Mouse (Mus musculus) lung, embryonic 16.5 days (tissue): ENCODE measurements around the gene Sem1. TPM values are rescaled to one million over a fixed set of nuclear protein-coding genes. Genes with fewer than 3 reads are reported as not detected.

ENCODE experiments used
- ATAC-seq: fragments of 200-750 bp; cut with Nextera tagmentation; 2 replicates; pipeline ENCODE4 v1.8.0; 2017; ENCODE audit warnings: low read depth, mild to moderate bottlenecking, moderate library complexity
- H3K27ac ChIP-seq: fragments of 300-500 bp; sonication (generic); 2 replicates; pipeline ENCODE4 v1.5.1; 2014; ENCODE audit warnings: mild to moderate bottlenecking, control low read depth, low read length
- H3K27me3 ChIP-seq: fragments of 300-500 bp; sonication (generic); 2 replicates; pipeline ENCODE4 v1.6.1; 2014; ENCODE audit warnings: low read depth, low read length, mixed read lengths; ENCODE audit not compliant: control insufficient read depth, insufficient read depth
- H3K36me3 ChIP-seq: fragments of 300-500 bp; sonication (generic); 2 replicates; pipeline ENCODE4 v1.6.1; 2014; ENCODE audit warnings: low read length; ENCODE audit not compliant: control insufficient read depth, insufficient read depth
- H3K4me1 ChIP-seq: fragments of 300-500 bp; sonication (generic); replicated peaks from 2 replicates; pipeline ENCODE4 v1.6.1; 2014; ENCODE audit warnings: low read length, mixed read lengths; ENCODE audit not compliant: control insufficient read depth, insufficient read depth
- H3K4me2 ChIP-seq: fragments of 300-500 bp; sonication (generic); 2 replicates; pipeline ENCODE4 v1.6.1; 2014; ENCODE audit warnings: low read depth, low read length, control low read depth
- H3K4me3 ChIP-seq: fragments of 300-500 bp; sonication (generic); 2 replicates; pipeline ENCODE4 v1.5.1; 2014; ENCODE audit warnings: mild to moderate bottlenecking, low read length, control low read depth
- H3K9ac ChIP-seq: fragments of 300-500 bp; sonication (generic); 2 replicates; pipeline ENCODE4 v1.6.1; 2014; ENCODE audit warnings: low read length, control low read depth
- H3K9me3 ChIP-seq: fragments of 300-500 bp; sonication (generic); 2 replicates; pipeline ENCODE4 v1.6.1; 2016; ENCODE audit warnings: low read length; ENCODE audit not compliant: control insufficient read depth
- WGBS: fragments of 180-500 bp; shearing (Covaris S2); extraction: QIAGEN DNeasy Blood & Tissue Kit; methylation state at CpG from one replicate; pipeline ENCODE4 v1.1.7; 2014; 5-methylcytosine and 5-hydroxymethylcytosine counted together
- polyA plus RNA-seq: library from polyadenylated mRNA; unstranded; fragments of >200 nt; fragmentation: Nextera tagmentation; extraction: Ambion mirVana; gene quantifications from 2 replicates; pipeline ENCODE4 v1.2.1, GENCODE M21; 2015

Gene Sem1
- 245 and 254 TPM in 2 replicates for polyA plus RNA-seq

GRCm38 (mm10) chr6:6578304-6579149 is at the start of gene Sem1:
TSS of gene Sem1 (minus strand) at chr6:6578663.
- Histone ChIP-seq H3K27ac (peak within 1 kb of the TSS; percentile 92), H3K4me3 (peak within 1 kb of the TSS; percentile 93), H3K36me3 (no peaks in the 10 kb centered on the region), H3K9ac (peak within 1 kb of the TSS; percentile 98), H3K9me3 (no peaks in the 10 kb centered on the region), H3K4me2 (peak within 1 kb of the TSS; percentile 77), H3K4me1 (no peaks in the 10 kb centered on the region; the same call in 1 of the 2 replicates), H3K27me3 (no peaks in the 10 kb centered on the region)
- WGBS, result under 1% methylated on average over 59 of the region's 59 CpGs
- ATAC-seq, result peak; percentile 96

DNA sequence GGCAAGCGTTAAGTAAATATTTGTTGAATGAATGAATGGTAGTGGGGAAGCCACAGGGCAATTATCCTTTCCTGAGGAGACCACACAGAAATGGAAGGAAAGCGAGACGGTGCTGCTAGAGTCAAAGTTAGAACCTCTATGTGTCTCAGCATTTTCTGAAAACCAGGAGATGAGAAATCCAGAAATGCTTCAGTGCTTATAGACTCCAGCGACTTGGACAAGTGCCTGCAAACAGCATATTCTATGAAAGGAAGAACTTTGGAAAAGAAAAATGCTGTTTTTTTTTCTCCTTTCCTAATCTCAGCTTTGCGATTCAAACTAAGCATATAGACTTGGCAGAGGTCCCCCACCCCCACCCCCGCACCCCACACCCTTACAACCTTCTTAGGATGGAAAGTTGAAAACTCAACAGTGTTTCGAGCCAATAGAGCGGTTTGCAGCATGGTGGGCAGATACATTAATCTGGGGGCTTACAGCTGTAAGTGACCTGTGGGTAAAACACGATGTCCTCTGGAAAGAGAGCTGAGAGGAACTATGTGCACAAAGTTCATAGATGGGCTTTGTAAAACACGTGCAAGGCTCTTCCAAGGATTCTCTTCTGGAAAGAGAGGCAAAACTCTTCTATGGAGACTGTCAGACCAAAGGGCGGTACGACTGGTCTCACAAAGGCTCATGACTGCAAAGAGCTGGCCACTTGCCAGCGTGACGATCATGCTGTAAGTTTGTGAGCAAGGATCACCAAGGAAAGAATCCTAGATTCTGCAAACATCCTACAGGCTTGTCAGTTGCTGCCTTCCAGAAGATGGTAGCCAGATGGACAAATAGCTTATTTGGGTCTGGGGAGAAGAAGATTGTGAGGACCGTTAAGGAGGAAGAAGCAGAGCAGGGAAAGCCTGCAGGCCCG is 44.6 kb upstream of the Sem1 start:
- ATAC-seq, result peak; percentile 66
- H3K27ac ChIP-seq, result peak overlapping the region; percentile 33; the same call in 1 of the 2 replicates
- no peaks in the 10 kb centered on the region for H3K9me3 ChIP-seq
- 0 out of 2 replicates have a peak overlapping the region, but pooled peaks have one; percentile 8 for H3K4me3 ChIP-seq
- 40% methylated on average over 16 of the region's 16 CpGs for WGBS
- H3K27me3 ChIP-seq, result no peaks in the 10 kb centered on the region
- H3K4me1 ChIP-seq, result no peaks in the 10 kb centered on the region; the same call in 1 of the 2 replicates
- H3K36me3 ChIP-seq, result no peaks in the 10 kb centered on the region
- H3K4me2 ChIP-seq, result peak overlapping the region; percentile 38
- peak overlapping the region; percentile 42; the same call in 1 of the 2 replicates for H3K9ac ChIP-seq

GRCm38 (mm10) chr6:6603561-6604544 is 25.4 kb upstream of the Sem1 start:
- Histone ChIP-seq H3K9me3 (no peaks in the 10 kb centered on the region), H3K27ac (no peak overlapping the region)

GRCm38 (mm10) chr6:6586313-6586712 is 7.8 kb upstream of the Sem1 start:
- WGBS, result 62% methylated on average over 2 of the region's 2 CpGs
- H3K9me3 ChIP-seq, result no peaks in the 10 kb centered on the region
- ATAC-seq, result no peak
- H3K27me3 ChIP-seq, result no peaks in the 10 kb centered on the region
- no peaks in the 10 kb centered on the region for H3K36me3 ChIP-seq
- no peak overlapping the region for H3K4me3 ChIP-seq
- H3K4me2 ChIP-seq, result no peak overlapping the region
- no peak overlapping the region for H3K27ac ChIP-seq
- H3K4me1 ChIP-seq, result no peaks in the 10 kb centered on the region
- no peak overlapping the region for H3K9ac ChIP-seq

More at GRCm38 (mm10) chr6:6603561-6604544, 25.4 kb upstream of the Sem1 start:
- H3K4me3 ChIP-seq, result no peak overlapping the region
- H3K9ac ChIP-seq, result no peak overlapping the region
- no peaks in the 10 kb centered on the region for H3K27me3 ChIP-seq
- no peak overlapping the region for H3K4me2 ChIP-seq
- H3K4me1 ChIP-seq, result no peaks in the 10 kb centered on the region
- no peak for ATAC-seq
- no peaks in the 10 kb centered on the region for H3K36me3 ChIP-seq
- WGBS, result 64% methylated on average over 8 of the region's 8 CpGs

DNA sequence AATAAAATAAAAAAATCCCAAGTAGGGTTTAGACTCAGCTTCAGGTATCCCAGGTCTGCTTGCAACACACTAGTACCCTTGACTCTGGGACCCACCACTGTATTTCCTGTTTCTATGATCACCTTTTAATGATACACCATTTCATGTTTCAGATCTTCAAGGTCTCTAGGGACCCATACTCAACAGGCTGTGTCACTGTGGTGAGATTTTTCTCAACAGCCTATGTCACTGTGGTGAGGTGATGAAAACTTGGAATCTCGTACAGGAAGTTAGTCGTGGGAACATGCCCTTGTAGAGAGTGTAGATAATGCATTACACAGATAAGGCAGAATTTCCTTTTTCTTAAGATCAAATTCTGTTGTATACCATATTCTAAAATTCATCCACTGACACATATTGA is 3.4 kb upstream of the Sem1 start:
- H3K36me3 ChIP-seq, result no peaks in the 10 kb centered on the region
- H3K4me2 ChIP-seq, result no peak overlapping the region
- no peak overlapping the region for H3K9ac ChIP-seq
- 48% methylated on average over 2 of the region's 2 CpGs for WGBS
- no peaks in the 10 kb centered on the region for H3K9me3 ChIP-seq
- H3K27me3 ChIP-seq, result no peaks in the 10 kb centered on the region
- no peaks in the 10 kb centered on the region; the same call in 1 of the 2 replicates for H3K4me1 ChIP-seq
- no peak overlapping the region for H3K4me3 ChIP-seq
- H3K27ac ChIP-seq, result no peak overlapping the region
- ATAC-seq, result no peak

DNA sequence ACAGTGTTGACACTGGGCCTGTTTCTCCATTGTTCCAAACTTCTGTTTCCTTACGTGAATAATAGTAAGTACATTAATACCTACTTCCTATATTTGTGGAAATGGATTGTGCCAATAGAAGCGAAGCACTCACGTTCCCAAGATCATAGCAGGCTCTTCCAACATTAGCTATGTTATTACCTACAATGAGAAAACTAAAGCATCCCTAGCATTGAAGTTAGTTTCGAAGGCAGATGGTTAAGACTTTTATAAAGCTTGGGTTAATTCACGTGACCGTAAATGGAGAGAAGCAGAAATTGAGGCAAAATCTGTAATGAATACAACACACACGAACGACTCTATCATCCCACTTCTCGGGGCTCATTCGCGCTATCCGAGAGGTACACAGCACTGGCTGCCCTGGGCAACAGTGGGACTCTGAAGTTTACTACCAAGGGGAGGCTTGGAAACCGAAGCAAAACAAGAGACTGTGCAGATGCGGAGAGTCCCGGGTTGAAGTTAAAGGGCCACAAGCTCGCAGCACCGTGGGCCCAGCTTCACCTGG is 650 bp downstream of the Sem1 start:
- H3K4me2 ChIP-seq, result peak overlapping the region; percentile 77
- peak; percentile 51 for ATAC-seq
- no peaks in the 10 kb centered on the region for H3K9me3 ChIP-seq
- H3K4me1 ChIP-seq, result no peaks in the 10 kb centered on the region; the same call in 1 of the 2 replicates
- H3K9ac ChIP-seq, result peak overlapping the region; percentile 98
- no peaks in the 10 kb centered on the region for H3K36me3 ChIP-seq
- H3K27ac ChIP-seq, result peak overlapping the region; percentile 92
- H3K4me3 ChIP-seq, result peak overlapping the region; percentile 93
- 1% methylated on average over 17 of the region's 17 CpGs for WGBS
- no peaks in the 10 kb centered on the region for H3K27me3 ChIP-seq

DNA sequence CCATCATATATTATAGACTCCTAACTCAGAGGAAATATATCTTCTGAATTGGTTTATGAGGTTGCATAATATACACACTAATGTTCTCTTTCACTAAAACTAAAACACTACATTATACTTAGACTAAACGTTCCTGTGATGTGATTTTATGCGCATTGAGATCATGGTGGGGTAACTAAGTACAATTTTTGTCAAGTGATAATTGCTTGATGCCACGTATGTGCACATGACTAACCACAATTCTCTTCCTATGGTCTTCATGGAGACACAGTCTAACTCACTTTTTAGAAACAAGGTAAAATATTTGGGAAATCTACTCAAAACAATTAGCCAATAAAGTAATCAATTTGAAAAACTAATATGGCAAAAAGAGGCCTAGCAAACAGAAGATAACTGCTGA is 1.2 kb downstream of the Sem1 start:
- no peaks in the 10 kb centered on the region for H3K27me3 ChIP-seq
- no peaks in the 10 kb centered on the region; the same call in 1 of the 2 replicates for H3K4me1 ChIP-seq
- ATAC-seq, result no peak
- peak overlapping the region; percentile 77 for H3K4me2 ChIP-seq
- H3K9me3 ChIP-seq, result no peaks in the 10 kb centered on the region
- WGBS, result 64% methylated on average over 3 of the region's 3 CpGs
- no peak overlapping the region; the same call in 1 of the 2 replicates for H3K27ac ChIP-seq
- peak overlapping the region; percentile 98 for H3K9ac ChIP-seq
- no peaks in the 10 kb centered on the region for H3K36me3 ChIP-seq
- peak overlapping the region; percentile 93 for H3K4me3 ChIP-seq

DNA sequence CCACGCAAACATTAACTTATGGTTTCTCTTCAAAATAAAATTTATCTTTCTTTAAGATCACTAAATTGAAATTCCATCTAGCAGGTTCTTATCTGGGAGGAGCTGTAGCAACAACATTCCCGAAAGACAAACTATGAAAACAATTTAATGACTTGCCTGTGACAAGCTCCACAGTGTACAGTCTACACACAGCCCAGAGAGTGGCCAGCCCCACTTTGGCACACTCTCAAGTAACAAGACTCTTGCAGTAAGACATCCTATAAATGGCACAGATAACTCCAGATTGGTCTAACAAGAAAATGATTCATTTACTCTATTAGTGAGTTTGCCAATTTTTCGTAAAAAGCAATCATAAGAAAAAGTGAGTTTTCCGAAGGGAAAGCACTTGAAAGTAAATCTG is 2.7 kb downstream of the Sem1 start:
- Histone ChIP-seq H3K4me3 (no peak overlapping the region), H3K9ac (no peak overlapping the region), H3K27me3 (no peaks in the 10 kb centered on the region), H3K4me2 (no peak overlapping the region), H3K9me3 (no peaks in the 10 kb centered on the region), H3K36me3 (no peaks in the 10 kb centered on the region), H3K27ac (no peak overlapping the region), H3K4me1 (no peaks in the 10 kb centered on the region; the same call in 1 of the 2 replicates)
- 50% methylated on average over 4 of the region's 4 CpGs for WGBS
- peak; percentile 74 for ATAC-seq
